In genomic region chr14:121696429-121697118, GRCm38 (mm10) we compare ENCODE assay signal across 9 mouse cellular contexts.
DNase-seq lines count a peak whose midpoint lies in the region; ATAC-seq lines count a peak whose summit lies in the region.
"Had no signal": no experiment of that assay in that cellular context is flagged by ENCODE, and none has a peak within 500 bp of the region (broad histone marks: within the 10 kb centered on the region; RNA-seq: fewer than 3 reads in every experiment).

No protein-coding gene starts in this region.

- H3K4me2 ChIP-seq in kidney, embryonic 14.5 days (replicated peaks; ENCODE audit: low read depth, low read length): peak overlapping the region; percentile 59
- H3K4me2 ChIP-seq in hindbrain, embryonic 14.5 days (replicated peaks): peak overlapping the region; percentile 59
- peak overlapping the region; percentile 2; the same call in 1 of the 2 replicates for H3K4me2 ChIP-seq in midbrain, embryonic 15.5 days

- DNase-seq in kidney, adult 18-20 months: no peak
- DNase-seq in T-cell, adult 2 months (ENCODE audit: low spot score): peak; percentile 30
- DNase-seq in hindbrain, embryonic 14.5 days (ENCODE audit: low spot score): no peak
- no peak for DNase-seq in urinary bladder, postnatal 14 days (ENCODE audit: low spot score)
- DNase-seq in adrenal gland, postnatal 36 days: no peak
- DNase-seq in layer of hippocampus, postnatal 36 days: no peak
- DNase-seq: kidney, postnatal 36 days had no signal

- H3K9ac ChIP-seq in kidney, embryonic 14.5 days (ENCODE audit: low read depth, low read length): no peak overlapping the region; the same call in 1 of the 2 replicates
- no peak overlapping the region for H3K9ac ChIP-seq in hindbrain, embryonic 14.5 days
- no peak overlapping the region for H3K9ac ChIP-seq in midbrain, embryonic 15.5 days

- peaks cover 19% of the 10 kb centered on the region for H3K4me1 ChIP-seq in kidney, embryonic 14.5 days (ENCODE audit: control insufficient read depth, insufficient read depth, low read length)
- H3K4me1 ChIP-seq in hindbrain, embryonic 14.5 days (replicated peaks; ENCODE audit: control insufficient read depth, insufficient read depth, low read length): peaks cover 10% of the 10 kb centered on the region
- H3K4me1 ChIP-seq in midbrain, embryonic 15.5 days: peaks cover 18% of the 10 kb centered on the region

- no peak for ATAC-seq in kidney, embryonic 14.5 days (ENCODE audit: low FRiP score, low TSS enrichment)
- ATAC-seq in hindbrain, embryonic 14.5 days (ENCODE audit: low FRiP score): no peak
- no peak for ATAC-seq in midbrain, embryonic 15.5 days (replicated peaks)

- peak overlapping the region; percentile 37; the same call in 1 of the 2 replicates for H3K4me3 ChIP-seq in kidney, embryonic 14.5 days (ENCODE audit: low read length)
- H3K4me3 ChIP-seq in hindbrain, embryonic 14.5 days (replicated peaks; ENCODE audit: low read length): peak overlapping the region; percentile 28; the same call in 1 of the 2 replicates
- no peak overlapping the region for H3K4me3 ChIP-seq in midbrain, embryonic 15.5 days

- H3K9me3 ChIP-seq in kidney, embryonic 14.5 days (ENCODE audit: control insufficient read depth, low read length): no peaks in the 10 kb centered on the region
- H3K9me3 ChIP-seq in hindbrain, embryonic 14.5 days (ENCODE audit: control insufficient read depth, low read length): no peaks in the 10 kb centered on the region
- H3K9me3 ChIP-seq in midbrain, embryonic 15.5 days: no peaks in the 10 kb centered on the region

- peak overlapping the region; percentile 6; the same call in 1 of the 2 replicates for H3K27ac ChIP-seq in kidney, embryonic 14.5 days (ENCODE audit: low read depth, low read length)
- no peak overlapping the region for H3K27ac ChIP-seq in hindbrain, embryonic 14.5 days
- no peak overlapping the region for H3K27ac ChIP-seq in midbrain, embryonic 15.5 days

- no peaks in the 10 kb centered on the region for H3K27me3 ChIP-seq in kidney, embryonic 14.5 days (ENCODE audit: control insufficient read depth, insufficient read depth, low read length)
- no peaks in the 10 kb centered on the region for H3K27me3 ChIP-seq in hindbrain, embryonic 14.5 days (ENCODE audit: control insufficient read depth, insufficient read depth, low read length)
- H3K27me3 ChIP-seq in midbrain, embryonic 15.5 days (replicated peaks): no peaks in the 10 kb centered on the region

- no peaks in the 10 kb centered on the region for H3K36me3 ChIP-seq in kidney, embryonic 14.5 days (ENCODE audit: control insufficient read depth, insufficient read depth, low read length)
- no peaks in the 10 kb centered on the region for H3K36me3 ChIP-seq in hindbrain, embryonic 14.5 days (replicated peaks; ENCODE audit: control insufficient read depth, insufficient read depth)
- no peaks in the 10 kb centered on the region for H3K36me3 ChIP-seq in midbrain, embryonic 15.5 days (replicated peaks)

- 62% methylated on average over 8 of the region's 8 CpGs for WGBS in kidney, embryonic 14.5 days
- WGBS in hindbrain, embryonic 14.5 days: 81% methylated on average over 8 of the region's 8 CpGs
- 82% methylated on average over 8 of the region's 8 CpGs for WGBS in midbrain, embryonic 15.5 days

Comparison
In these comparisons a context has a peak if more than half of its experiments do, and no peak if none do; other contexts are left out.
1. H3K4me2 ChIP-seq: peak in every context shown above with its lines; median percentile 59 in kidney, embryonic 14.5 days; 59 in hindbrain, embryonic 14.5 days; 2 in midbrain, embryonic 15.5 days.